Mouse (Mus musculus): ENCODE measurements around the gene Nxn.

GRCm38 (mm10) chr11:76215011-76215410 lies 183.9 kb downstream of the Nxn start:
- no peak for TF ChIP-seq CTCF (IDR thresholded peaks at IDR 0.05; ENCODE audit: low read depth)
- TF ChIP-seq EP300 (IDR thresholded peaks at IDR 0.05; ENCODE audit: low read depth) = no peak

Measured in liver, embryonic 14.5 days (tissue).